Mouse (Mus musculus) embryonic facial prominence, embryonic 10.5 days (tissue): ENCODE measurements at regions not wholly inside any gene's neighbourhood (a gene's known extent, or its start where the extent isn't known, plus 50 kb on each side); places are given as distances from the start of the nearest gene placed in this dataset.
"Not testable (repeated sequence)": the region's sequence is repeated elsewhere in the genome, so short reads cannot be mapped to it uniquely, and the experiment has no call there.

Experiments
- DNase-seq: peaks from one replicate; pipeline ENCODE4 v3.0.0-alpha.2; 2017; ENCODE audit warnings: low spot score
- H3K27ac ChIP-seq: fragments of 300-500 bp; sonication (generic); replicated peaks from 2 replicates; pipeline ENCODE4 v1.5.1; 2016; ENCODE audit warnings: mild to moderate bottlenecking
- H3K27me3 ChIP-seq: fragments of 300-500 bp; sonication (generic); replicated peaks from 2 replicates; pipeline ENCODE4 v1.6.1; 2016; ENCODE audit warnings: low read depth, mild to moderate bottlenecking; ENCODE audit not compliant: poor library complexity, severe bottlenecking
- H3K36me3 ChIP-seq: fragments of 300-500 bp; sonication (generic); replicated peaks from 2 replicates; pipeline ENCODE4 v1.6.1; 2016; ENCODE audit warnings: mild to moderate bottlenecking, moderate library complexity
- H3K4me1 ChIP-seq: fragments of 300-500 bp; sonication (generic); 2 replicates; pipeline ENCODE4 v1.6.1; 2016
- H3K4me3 ChIP-seq: fragments of 300-500 bp; sonication (generic); 2 replicates; pipeline ENCODE4 v1.5.1; 2016; ENCODE audit warnings: mild to moderate bottlenecking, moderate library complexity
- H3K9me3 ChIP-seq: fragments of 300-500 bp; sonication (generic); 2 replicates; pipeline ENCODE4 v1.6.1; 2016; ENCODE audit warnings: mild to moderate bottlenecking
- WGBS: fragments of 180-500 bp; shearing (Covaris S2); methylation state at CpG from one replicate; pipeline ENCODE4 v1.1.7; 2016; 5-methylcytosine and 5-hydroxymethylcytosine counted together

DNA sequence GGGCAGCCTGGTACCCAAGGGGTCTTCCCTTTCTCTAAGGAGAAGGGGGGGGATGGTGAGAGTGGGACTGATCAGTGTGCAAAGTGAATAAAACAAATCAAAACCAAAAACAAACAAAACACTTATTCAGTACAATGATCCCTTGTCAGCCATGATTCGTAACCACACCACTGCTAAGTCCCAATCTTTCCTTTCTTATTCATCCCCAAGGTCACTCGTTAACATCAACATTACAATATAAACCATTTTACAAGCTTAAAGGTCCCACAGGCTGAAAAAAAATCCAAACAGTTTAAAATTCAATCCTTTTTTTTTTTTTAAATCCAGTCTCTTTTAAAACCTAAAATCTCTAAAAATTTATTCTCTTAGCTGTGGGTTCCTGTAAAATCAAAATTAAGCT, 287.1 kb upstream of the Tgfbr2 start:
- Histone ChIP-seq H3K9me3 (no peaks in the 10 kb centered on the region), H3K27me3 (no peaks in the 10 kb centered on the region), H3K4me3 (no peak overlapping the region), H3K36me3 (no peaks in the 10 kb centered on the region), H3K4me1 (peaks cover 2% of the 10 kb centered on the region; the same call in 1 of the 2 replicates), H3K27ac (no peak overlapping the region)
- WGBS: 82% methylated on average over 2 of the region's 2 CpGs
- no peak for DNase-seq

- H3K27me3 ChIP-seq: no peaks in the 10 kb centered on the region
- WGBS: 84% methylated on average over 2 of the region's 2 CpGs
- no peaks in the 10 kb centered on the region for H3K9me3 ChIP-seq
- H3K36me3 ChIP-seq: no peaks in the 10 kb centered on the region
- peaks cover 5% of the 10 kb centered on the region; the same call in 1 of the 2 replicates for H3K4me1 ChIP-seq
- H3K27ac ChIP-seq: no peak overlapping the region
- no peak for DNase-seq
- no peak overlapping the region for H3K4me3 ChIP-seq
Observed at GRCm38 (mm10) chr9:116460022-116460421, 284.9 kb upstream of the Tgfbr2 start.

- Histone ChIP-seq H3K4me3 (no peak overlapping the region), H3K36me3 (no peaks in the 10 kb centered on the region), H3K27ac (no peak overlapping the region), H3K9me3 (no peaks in the 10 kb centered on the region), H3K4me1 (peaks cover 2% of the 10 kb centered on the region; the same call in 1 of the 2 replicates), H3K27me3 (no peaks in the 10 kb centered on the region)
- DNase-seq: no peak
- 88% methylated on average over 4 of the region's 4 CpGs for WGBS
Observed at GRCm38 (mm10) chr9:116452050-116452449, 276.9 kb upstream of the Tgfbr2 start.

- DNase-seq: no peak
- Histone ChIP-seq H3K36me3 (no peaks in the 10 kb centered on the region), H3K9me3 (no peaks in the 10 kb centered on the region), H3K27ac (no peak overlapping the region), H3K27me3 (no peaks in the 10 kb centered on the region), H3K4me1 (no peaks in the 10 kb centered on the region), H3K4me3 (no peak overlapping the region)
- 87% methylated on average over 4 of the region's 4 CpGs for WGBS
Observed at GRCm38 (mm10) chr9:116450829-116451228, 275.7 kb upstream of the Tgfbr2 start.

DNA sequence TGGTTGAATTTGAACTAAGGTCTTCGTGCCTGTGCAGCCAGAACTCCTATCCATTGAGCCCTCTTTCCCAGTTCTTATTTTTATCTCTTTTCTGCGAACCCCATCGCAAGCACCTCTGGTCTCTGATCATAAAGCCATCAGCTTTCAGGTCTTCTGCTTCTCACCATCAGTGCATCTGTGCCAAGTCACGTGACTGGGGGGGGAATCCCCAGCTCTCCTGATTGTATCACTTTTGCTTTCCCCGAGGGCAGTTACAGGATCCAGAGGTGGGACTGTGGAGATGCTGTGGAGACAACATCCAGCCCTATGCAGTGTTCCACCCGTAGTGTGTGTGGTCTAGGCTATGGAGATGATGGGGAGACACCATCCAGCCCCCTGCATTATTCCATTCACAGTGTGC, 272.6 kb upstream of the Tgfbr2 start:
- no peaks in the 10 kb centered on the region for H3K27me3 ChIP-seq
- no peak for DNase-seq
- H3K27ac ChIP-seq: no peak overlapping the region
- no peaks in the 10 kb centered on the region for H3K9me3 ChIP-seq
- WGBS: 89% methylated on average over 6 of the region's 6 CpGs
- H3K36me3 ChIP-seq: no peaks in the 10 kb centered on the region
- H3K4me1 ChIP-seq: no peaks in the 10 kb centered on the region
- H3K4me3 ChIP-seq: no peak overlapping the region

DNA sequence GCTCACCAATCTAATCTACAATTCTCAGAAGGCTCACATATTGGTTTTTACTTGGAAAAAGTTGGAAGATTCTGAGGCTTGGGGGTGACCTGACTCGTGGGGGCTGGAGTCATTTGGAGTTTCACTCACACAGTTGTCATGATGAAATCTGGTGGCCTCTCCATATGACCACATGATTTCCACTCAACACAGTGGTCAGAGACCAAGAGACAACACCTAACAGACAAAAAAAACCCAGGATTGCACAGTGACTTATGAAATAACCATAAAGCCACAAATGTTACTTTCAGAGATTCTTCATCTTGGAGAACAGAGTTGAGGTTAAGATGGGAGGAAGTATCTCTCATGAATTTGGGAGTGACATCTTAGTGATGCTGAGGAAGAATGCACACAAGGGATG, 263.4 kb upstream of the Tgfbr2 start:
- no peaks in the 10 kb centered on the region for H3K4me1 ChIP-seq
- no peaks in the 10 kb centered on the region for H3K36me3 ChIP-seq
- H3K9me3 ChIP-seq: peaks cover 4% of the 10 kb centered on the region; the same call in 1 of the 2 replicates
- no peak for DNase-seq
- no peak overlapping the region for H3K4me3 ChIP-seq
- H3K27me3 ChIP-seq: no peaks in the 10 kb centered on the region
- 76% methylated on average over 1 of the region's 1 CpGs for WGBS
- no peak overlapping the region for H3K27ac ChIP-seq

DNA sequence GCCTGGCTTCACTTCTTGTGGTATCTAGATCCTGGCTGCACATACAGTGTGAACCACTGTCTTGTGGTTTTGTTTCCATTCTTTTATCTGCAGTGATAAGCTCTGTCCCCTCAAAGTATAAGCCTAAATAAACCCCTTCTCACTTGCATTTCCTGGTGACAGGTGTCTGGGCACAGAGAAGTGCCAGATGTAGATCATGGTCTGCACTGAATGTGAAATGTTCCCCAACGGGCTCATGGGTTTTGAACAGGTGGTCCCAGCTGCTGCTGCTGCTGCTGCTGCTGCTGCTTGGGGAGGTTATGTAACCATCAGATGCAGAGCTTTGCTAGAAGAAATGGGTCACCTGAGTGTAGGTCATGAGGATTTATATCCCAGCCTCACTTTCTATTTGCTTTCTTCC, 259.3 kb upstream of the Tgfbr2 start:
- Histone ChIP-seq H3K36me3 (no peaks in the 10 kb centered on the region), H3K4me3 (no peak overlapping the region), H3K4me1 (no peaks in the 10 kb centered on the region; the same call in 1 of the 2 replicates), H3K9me3 (no peaks in the 10 kb centered on the region), H3K27me3 (no peaks in the 10 kb centered on the region), H3K27ac (no peak overlapping the region)
- DNase-seq: no peak
- 85% methylated on average over 1 of the region's 1 CpGs for WGBS

- Histone ChIP-seq H3K27ac (peak overlapping the region; percentile 77), H3K4me3 (no peak overlapping the region), H3K27me3 (no peaks in the 10 kb centered on the region), H3K36me3 (no peaks in the 10 kb centered on the region), H3K9me3 (no peaks in the 10 kb centered on the region), H3K4me1 (peaks cover 24% of the 10 kb centered on the region)
- DNase-seq: no peak
- WGBS: 80% methylated on average over 4 of the region's 4 CpGs
Observed at GRCm38 (mm10) chr9:116429061-116429460, 253.9 kb upstream of the Tgfbr2 start.

- H3K9me3 ChIP-seq: no peaks in the 10 kb centered on the region
- no peaks in the 10 kb centered on the region for H3K36me3 ChIP-seq
- DNase-seq: peak; percentile 67
- H3K27ac ChIP-seq: peak overlapping the region; percentile 77
- H3K27me3 ChIP-seq: no peaks in the 10 kb centered on the region
- WGBS: 20% methylated on average over 6 of the region's 6 CpGs
- peaks cover 24% of the 10 kb centered on the region for H3K4me1 ChIP-seq
- H3K4me3 ChIP-seq: no peak overlapping the region
Observed at GRCm38 (mm10) chr9:116428475-116428874, 253.3 kb upstream of the Tgfbr2 start.

DNA sequence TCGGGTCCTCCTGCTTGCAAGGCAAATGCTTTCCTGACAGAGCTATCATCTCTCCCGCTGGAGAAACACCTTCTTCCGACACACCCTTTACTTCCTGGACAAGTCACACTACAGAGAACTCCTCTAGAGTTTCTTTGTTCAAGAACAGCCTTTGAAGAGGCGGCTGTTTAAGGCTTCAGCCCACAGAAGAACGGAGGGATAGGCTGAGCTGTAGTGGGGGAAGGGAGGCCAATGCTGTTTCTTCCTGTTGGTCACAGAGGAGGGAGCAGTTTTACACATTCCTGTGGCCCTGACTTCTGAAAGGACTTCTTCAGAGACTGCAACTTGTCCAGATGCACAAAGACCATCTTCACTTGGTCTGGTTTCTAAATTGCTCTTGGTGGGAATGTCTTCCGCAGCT, 252.1 kb upstream of the Tgfbr2 start:
- 52% methylated on average over 6 of the region's 6 CpGs for WGBS
- no peaks in the 10 kb centered on the region for H3K36me3 ChIP-seq
- H3K4me3 ChIP-seq: no peak overlapping the region
- peak overlapping the region; percentile 40; the same call in 1 of the 2 replicates for H3K27ac ChIP-seq
- DNase-seq: no peak
- no peaks in the 10 kb centered on the region for H3K9me3 ChIP-seq
- peaks cover 24% of the 10 kb centered on the region for H3K4me1 ChIP-seq
- no peaks in the 10 kb centered on the region for H3K27me3 ChIP-seq

DNA sequence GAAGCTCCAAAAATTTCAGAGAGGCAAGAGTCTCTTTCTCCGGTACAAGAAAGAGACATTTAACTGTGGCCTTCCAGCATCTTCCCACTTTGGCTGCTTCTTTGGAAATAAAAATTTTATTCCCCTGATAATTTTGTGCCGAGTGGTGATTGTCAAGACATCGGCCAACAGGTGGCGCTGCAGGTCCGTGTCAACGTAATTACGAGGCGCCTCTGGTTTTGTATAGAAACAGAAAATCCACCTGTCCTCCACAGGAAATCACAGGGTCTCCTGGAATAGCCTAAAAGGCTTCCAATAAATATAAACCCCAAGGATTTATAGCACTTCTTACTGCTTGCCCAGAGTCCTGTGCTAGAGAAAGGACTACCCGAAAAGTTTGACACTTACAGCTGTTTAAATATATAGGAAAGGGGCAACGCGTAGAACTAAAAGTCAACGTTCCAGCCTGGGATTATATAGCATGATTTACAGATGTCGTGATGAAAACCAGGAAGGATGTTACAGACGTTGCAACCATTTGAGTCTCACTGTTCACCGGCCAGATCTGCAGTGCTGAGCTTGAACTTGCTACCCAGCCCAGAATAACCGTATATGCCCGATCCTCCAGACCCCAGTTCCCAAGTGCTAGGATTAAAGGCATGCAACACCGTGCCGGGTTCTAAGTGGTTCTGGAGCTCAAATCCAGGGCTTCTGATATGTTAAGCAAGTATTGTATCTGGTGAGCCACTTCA, 251.3 kb upstream of the Tgfbr2 start:
- peak; percentile 84 for DNase-seq
- 57% methylated on average over 19 of the region's 19 CpGs for WGBS
- H3K9me3 ChIP-seq: no peaks in the 10 kb centered on the region
- peaks cover 24% of the 10 kb centered on the region for H3K4me1 ChIP-seq
- no peak overlapping the region for H3K4me3 ChIP-seq
- H3K27me3 ChIP-seq: no peaks in the 10 kb centered on the region
- H3K36me3 ChIP-seq: no peaks in the 10 kb centered on the region
- H3K27ac ChIP-seq: peak overlapping the region; percentile 40; the same call in 1 of the 2 replicates

- H3K27ac ChIP-seq, H3K27me3 ChIP-seq, H3K9me3 ChIP-seq, H3K4me3 ChIP-seq, DNase-seq, H3K36me3 ChIP-seq: not testable (repeated sequence)
- WGBS: 87% methylated on average over 9 of the region's 9 CpGs
- peaks cover 24% of the 10 kb centered on the region for H3K4me1 ChIP-seq
Observed at GRCm38 (mm10) chr9:116425400-116425799, 250.2 kb upstream of the Tgfbr2 start.

DNA sequence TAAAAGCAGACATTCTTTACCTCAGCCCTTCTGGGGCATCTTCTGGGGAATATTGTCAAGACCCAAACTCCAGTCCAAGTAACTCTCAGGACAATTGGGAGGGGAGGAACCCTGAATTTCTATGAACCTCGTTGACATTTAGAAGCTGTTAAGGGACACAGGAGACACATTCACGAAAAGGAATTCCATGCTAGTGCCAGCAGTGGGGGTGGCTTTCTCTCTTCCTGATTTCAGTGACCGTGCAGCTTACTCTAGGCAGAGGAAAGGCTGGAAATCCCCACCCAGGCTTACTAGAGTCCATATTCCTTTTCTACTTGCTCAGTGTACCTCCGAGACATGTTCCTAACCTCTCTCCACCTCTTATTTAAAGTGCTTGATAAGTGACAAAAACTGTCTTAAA, 239.9 kb upstream of the Tgfbr2 start:
- H3K9me3 ChIP-seq: no peaks in the 10 kb centered on the region
- no peak for DNase-seq
- H3K4me3 ChIP-seq: no peak overlapping the region
- H3K4me1 ChIP-seq: no peaks in the 10 kb centered on the region
- no peaks in the 10 kb centered on the region for H3K36me3 ChIP-seq
- no peaks in the 10 kb centered on the region for H3K27me3 ChIP-seq
- WGBS: 72% methylated on average over 4 of the region's 4 CpGs
- no peak overlapping the region for H3K27ac ChIP-seq
